Mouse (Mus musculus): ENCODE results near the gene Sipa1l1.

DNA sequence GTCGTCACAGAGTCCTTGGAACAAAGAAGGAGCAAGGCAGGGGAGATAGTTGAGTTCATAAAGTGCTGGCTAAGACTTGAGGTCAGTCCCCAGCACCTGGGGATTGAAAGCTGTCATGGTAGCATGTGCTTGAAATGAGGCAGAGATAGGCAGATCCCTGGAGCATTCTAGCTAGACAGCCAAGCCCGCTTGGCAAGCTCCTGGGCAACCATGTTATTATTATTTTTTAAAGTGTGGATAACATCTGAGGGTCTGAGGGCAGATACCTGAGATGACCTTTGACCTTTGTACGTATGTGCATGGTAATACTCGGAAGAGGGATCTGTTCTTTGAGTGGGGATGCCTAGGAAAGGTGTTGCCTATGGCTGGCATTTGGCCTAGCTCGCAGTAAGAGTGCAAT, 188.3 kb downstream of the Sipa1l1 start:
- TF ChIP-seq CHD1 (IDR thresholded peaks at IDR 0.05; ENCODE audit: low read depth, low read length): no peak
- no peak for TF ChIP-seq POLR2A (IDR thresholded peaks at IDR 0.05; ENCODE audit: low read depth, low read length)
- TF ChIP-seq USF2 (conservative IDR thresholded peaks at IDR 0.05; ENCODE audit: low read depth, low read length): no peak
- no peak for TF ChIP-seq POLR2AphosphoS2 (IDR thresholded peaks at IDR 0.05; ENCODE audit: low read depth, low read length)
- no peak for TF ChIP-seq EP300 (IDR thresholded peaks at IDR 0.05; ENCODE audit: low read length)
- no peak for TF ChIP-seq CTCF (conservative IDR thresholded peaks at IDR 0.05 in 1 of 2, IDR thresholded peaks at IDR 0.05 in 1 of 2; ENCODE audit: low read depth in 2 of 2, low read length in 2 of 2)
- no peak for TF ChIP-seq ZKSCAN1 (IDR thresholded peaks at IDR 0.05; ENCODE audit: borderline replicate concordance, low read depth, low read length)
- no peak for TF ChIP-seq ZC3H11A (IDR thresholded peaks at IDR 0.05; ENCODE audit: low read depth, low read length)
- no peak for TF ChIP-seq SIN3A (IDR thresholded peaks at IDR 0.05; ENCODE audit: low read length)
- no peak for TF ChIP-seq RAD21 (IDR thresholded peaks at IDR 0.05; ENCODE audit: low read depth, low read length)
